Mouse (Mus musculus): ENCODE measurements around the gene Arl10. TPM values are rescaled to one million over a fixed set of nuclear protein-coding genes. Genes with fewer than 3 reads are reported as not detected.
"Not testable (repeated sequence)": the region's sequence is repeated elsewhere in the genome, so short reads cannot be mapped to it uniquely, and the experiment has no call there.

The Arl10 gene
- total RNA-seq, 2 experiments from 2014 or later: 13.3 to 13.7 TPM

DNA sequence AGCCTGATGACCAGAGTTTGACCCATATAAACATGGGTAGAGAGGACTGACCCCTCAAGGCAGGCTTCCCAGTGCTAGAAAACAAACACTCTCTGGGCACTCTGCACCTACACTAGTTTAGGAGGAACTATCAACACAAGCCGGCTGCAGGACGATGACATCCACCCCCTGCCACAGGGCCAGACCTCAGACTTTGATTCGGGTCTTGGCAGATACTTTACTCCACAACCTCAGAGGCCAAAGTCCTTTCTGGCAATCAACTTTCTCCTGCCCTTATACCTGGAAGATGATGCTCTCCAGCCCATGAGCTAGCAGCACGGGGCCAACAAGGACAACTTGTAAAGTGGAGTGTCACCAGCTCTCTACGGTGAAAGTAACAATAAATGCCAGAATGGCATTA lies 8.0 kb downstream of the Arl10 start:
- DNase-seq: no peak

DNA sequence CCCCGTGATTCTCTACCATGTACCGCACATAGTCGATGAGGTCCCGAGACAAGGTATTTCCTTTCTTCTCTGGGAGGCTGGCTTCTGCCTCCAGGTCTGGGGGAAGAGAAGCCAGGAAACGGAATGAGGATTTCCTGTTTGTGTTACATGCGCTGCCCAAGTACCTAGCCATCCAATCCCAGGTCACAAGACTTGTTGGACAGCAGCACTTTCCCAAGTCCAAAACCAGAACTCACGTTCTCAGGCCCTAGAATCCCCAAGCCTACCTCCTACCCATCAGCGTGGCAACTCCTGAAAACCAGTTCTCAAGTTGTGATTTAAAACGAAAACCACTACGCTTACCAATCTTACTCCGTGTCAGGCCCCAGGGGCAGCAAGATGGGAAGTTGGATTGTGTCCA lies 11.0 kb downstream of the Arl10 start:
- DNase-seq: no peak

DNA sequence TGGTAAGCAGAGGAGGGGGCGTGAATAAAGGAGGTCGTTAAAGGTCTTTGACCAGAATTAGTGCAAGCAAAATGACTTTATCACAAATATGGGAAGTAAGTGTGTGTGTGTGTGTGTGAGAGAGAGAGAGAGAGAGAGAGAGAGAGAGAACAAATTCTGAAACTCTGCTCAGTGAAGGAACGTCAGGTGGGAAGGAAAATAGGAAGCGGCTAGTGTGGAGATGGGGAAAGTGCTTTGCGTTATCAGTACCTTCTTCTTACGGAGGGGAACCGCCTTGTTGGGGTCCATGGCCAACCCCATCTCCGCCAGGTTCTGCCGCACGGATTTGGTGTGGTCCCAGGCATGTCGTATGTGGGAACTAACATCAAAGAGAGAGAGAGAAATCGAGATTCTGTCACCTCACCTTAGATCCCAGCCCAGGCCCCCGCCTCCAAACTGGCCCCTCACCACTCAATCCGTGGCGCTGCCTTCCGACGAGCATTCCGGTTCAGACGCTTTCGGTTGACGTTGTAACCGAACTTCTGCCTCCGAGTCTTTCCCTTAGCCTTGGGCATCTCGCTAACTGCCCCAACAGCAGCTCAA lies 14.7 kb downstream of the Arl10 start:
- no peak for DNase-seq

DNA sequence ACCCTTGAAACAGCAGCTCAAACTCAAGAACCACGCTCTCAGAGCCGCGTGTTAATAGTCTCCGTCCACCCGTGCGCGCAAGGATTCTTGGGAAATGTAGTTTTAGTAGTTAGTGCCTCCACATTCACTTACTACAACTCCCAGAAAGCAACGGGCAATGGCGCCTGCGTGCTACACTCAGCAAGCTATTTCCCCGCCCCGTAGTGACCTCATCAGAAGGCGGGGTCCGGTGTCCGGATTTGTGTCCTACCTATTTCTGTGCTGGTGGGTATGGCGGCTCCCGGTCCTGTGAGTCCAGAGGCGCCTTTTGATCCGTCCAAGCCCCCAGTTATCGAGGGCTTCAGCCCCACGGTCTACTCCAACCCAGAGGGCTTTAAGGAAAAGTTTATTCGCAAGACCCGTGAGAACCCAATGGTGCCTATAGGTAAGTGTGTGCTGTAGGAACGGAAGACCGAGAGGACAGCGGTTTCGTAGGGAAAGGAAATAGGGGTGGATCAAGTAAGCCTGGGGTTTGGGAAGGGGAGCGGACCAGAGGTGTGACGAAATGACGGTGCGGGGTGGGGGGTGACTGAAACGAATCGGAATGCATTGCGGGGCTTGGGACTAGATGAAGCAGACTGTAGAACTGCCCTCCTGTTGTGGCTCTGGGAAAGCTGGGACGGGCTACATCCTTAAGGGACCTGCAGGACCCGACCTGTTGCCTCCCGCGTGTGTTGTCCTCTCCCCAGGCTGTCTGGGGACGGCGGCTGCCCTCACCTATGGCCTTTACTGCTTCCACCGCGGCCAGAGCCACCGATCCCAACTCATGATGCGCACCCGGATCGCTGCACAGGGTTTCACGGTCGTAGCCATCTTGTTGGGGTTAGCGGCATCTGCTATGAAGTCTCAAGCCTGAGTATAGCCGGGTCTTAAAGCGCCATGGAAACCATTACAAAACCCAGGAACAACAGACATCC lies 15.5 kb downstream of the Arl10 start, which contains the start of the genes Nop16 and Higd2a:
TSS of gene Nop16 (minus strand) at position 95 of the 956 bp plus-strand sequence.
TSS of gene Higd2a (plus strand) at position 212 of the 956 bp plus-strand sequence.
- peak; percentile 96 for DNase-seq

DNA sequence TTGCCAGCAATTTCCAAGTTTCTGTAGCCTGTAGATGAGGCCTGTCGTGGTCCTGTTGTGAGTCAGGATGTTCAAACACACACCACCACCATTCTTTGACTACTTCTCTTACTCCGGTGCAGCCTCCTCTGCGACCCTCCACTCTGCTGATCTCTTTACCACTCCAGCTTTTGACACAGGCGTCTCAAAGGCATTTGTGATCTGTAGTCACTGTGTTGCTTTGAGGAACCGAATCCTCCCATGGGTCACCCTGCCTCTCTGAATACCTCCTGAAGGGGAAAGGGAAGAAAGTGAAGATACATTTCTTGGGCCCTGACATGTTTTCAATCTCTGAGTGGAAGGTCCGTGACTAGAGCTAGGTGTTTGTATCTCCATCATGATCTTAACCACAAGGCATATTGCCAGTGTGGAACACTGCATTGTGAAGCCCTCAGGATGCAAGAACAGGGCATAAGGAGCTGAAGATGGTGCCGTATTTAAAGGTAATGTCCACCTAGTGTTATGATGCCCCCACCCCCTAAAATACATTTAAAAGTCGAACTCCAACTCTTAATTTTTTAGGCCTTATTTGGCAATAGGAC lies 17.1 kb downstream of the Arl10 start:
- no peak for DNase-seq

DNA sequence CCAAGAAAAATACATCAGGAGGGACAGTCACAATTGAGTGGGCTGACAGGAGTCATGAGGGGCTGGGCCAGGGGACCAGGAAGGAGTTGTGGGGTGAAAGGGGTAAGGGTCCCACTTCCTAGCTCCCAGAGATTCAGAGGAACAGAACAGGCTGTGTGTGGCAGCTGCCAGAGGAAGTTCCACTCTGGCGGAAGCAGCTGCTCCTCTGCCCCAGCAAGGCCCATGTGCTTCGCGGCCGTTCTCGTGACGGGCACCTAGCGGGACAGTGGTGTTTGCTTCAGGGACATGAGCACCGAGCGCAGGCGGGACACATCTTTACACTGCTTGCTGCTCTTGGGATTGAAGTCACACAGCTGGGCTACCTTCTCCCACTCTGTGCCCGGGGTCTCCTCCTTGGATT lies 18.8 kb downstream of the Arl10 start:
- no peak for DNase-seq

DNA sequence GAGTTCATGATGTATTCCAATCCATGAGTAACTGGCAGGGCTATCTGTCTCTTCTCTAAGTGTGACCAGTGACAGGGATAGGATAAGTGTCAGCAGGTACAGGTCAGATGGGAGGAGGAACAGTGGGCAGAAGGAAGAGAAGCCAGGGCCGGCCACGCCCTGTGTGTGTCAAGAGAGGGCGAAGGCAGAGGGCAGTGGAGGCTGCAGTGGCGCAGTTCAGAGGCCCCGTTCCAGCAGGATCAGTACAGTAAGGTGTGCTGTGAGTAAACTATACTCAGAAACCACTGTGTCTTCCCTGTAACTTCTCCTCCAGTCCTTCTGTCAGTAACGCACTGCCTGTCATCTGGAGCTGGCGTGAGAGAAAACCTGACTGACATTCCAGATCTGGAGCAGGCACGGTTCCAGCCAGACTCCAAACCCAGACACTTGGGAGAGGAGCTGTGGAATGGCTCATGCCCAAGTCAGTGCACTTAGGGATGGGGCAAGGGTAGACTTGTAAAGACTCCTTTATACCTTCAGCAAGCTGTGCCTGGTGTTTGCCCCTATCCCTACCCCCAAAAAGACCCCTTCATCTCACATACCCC lies 21.4 kb downstream of the Arl10 start:
- DNase-seq: peak; percentile 64

DNA sequence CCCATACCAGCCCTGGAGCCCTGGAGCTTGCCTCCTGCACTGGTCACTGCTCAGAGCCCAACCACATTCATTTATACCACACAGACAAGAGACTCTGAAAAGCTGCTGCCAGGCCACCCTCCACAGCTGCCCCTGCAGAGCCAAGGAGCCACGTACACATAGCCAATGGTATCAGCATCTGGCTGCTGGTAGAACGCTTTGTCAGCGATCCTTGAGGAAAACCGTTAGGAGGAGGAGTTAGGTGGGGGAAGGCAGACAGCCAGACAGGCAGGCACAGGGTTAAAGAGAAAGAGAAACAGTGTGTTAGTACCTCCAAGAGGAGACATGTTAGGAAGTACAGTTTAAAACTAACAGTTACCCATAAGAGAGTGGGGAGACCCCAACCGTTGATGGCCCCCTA lies 22.1 kb downstream of the Arl10 start:
- no peak for DNase-seq

DNA sequence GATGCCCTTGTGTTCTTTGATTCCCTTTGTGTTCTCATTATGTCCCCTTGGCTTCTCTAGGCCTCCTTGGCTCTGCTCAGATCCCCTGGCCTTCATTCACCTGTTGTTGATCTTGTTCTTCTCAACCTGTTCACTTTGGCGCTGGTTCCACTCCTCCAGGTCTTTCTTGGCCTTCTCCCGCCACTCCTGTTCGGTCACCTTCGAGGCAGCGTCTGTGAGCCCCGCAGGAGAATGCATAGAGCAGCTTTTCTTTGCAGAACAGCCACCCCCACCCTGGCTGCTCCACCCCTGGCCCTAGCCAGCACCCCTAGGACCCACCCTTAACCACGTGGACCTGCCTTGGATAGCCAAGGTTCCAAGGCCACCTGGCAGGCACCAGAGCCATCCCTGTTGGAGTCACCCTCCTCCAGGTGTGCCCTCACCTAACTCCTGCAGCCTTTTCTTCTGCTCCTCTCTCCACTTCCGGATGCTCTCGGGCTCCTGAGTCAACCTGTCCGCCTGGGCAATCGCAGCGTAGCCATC lies 23.9 kb downstream of the Arl10 start:
- no peak for DNase-seq

DNA sequence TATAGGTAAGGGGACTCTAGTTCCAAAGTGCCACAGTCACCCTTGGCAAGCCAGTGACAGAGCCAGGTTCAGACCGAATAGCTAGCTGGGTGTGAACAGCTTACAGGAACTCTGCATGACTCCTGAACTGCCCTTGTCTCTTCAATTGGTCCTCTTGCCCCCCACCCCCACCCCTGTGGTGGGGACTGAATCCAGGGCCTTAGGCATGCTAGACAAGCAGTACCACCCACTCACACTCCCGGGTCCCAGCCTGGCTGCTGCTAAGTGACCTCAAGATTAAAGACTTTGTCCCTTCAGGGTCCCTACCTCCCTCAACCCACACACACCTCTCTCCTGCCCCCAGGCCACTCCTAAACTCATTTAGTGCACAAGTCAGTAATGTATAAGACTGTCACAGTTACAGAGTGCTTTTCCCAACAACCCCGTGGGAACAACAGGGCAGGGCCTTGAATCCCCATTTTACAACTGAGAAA lies 27.9 kb downstream of the Arl10 start:
- no peak for DNase-seq

DNA sequence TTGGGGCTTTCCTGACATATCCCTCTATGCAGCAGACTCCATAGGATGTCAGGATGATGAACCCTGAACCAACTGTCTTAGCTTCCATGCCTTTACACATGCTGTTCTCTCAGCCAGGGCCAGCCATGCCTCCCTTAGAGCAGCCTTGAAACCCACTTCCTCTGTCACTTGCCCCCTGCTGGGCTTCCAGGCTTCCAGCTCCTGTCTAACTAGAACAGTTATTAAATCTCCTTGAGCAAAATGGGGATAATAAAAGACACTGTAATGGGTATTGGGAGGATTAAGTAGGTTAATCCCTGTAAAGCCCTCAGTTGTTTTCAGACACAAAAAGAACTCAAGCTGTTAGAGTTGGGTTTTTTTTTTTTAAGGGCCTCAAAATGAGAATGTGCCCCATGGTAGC lies 28.7 kb downstream of the Arl10 start:
- no peak for DNase-seq

DNA sequence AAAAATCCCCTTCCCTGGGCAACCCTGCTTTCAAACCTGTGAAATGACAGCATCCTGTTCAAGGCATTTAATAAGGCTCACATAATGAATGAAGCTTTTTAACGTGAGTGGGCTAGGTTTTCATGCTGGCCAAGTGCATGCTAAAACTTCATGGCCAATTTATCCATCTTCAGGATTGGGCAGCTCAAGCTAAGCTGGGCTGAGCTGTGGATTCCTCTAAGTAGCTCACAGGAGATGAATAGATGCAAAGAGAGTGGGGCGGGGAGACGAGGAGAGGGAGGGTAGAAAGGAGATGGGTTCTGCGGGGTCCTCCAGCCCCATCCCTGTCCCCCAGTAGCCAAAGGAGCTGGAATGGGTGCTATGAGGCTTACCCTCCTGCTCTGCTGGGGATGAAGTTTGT lies 29.4 kb downstream of the Arl10 start:
- no peak for DNase-seq

DNA sequence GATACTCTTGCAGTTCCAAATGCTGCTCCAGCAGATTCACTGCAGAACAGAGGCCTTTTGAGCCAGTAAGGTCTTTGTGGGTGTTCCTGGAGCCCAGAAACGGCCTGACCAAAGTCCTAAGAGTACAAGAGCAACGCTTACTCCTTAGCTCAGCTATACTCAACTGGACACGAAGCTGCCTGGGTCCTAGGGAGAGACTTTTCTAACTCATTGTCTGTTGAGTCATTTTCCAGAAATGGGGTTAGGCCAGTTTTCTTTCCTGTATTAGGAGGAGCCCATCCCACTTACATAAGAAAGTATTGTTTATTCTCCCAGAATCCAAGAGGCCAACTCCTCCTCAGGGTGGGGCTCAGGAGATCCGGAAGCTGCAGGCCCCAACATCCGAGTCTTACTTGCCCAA lies 30.6 kb downstream of the Arl10 start:
- DNase-seq: no peak

DNA sequence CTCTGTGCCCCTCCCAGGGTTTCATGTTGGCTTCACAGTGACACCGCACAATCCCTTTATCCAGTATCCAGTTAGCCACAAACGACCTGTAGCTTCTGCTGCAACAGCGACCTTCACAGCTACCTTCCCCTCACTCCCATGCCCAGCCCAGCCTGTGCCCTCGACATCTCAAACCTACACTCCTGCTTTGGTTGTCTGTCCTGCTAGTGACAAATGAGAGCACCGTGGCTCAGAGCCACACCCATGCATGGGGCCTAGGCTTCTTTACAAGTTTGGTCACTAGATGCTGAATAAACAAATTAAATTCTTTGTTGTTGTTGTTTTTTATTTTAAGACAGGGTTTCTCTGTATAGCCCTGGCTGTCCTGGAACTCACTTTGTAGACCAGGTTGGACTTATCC lies 32.4 kb downstream of the Arl10 start:
- no peak for DNase-seq

DNA sequence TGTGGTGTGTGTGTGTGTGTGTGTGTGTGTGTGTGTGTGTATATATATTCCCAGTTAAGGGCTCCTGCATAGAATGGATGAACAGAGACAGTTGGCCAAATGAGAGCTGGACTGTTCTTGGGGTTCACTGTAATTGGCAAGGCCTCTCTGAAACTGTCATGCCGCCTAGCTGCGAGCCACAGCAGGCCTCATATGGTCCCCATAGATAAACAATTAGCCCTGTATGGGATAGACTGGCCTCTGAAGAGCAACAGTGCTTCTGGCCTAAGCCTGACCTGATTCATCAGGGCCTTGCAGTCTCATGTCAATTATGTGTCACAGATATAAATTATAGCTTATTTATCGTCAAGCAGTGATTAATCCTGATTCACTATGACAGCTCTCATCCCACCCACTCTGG lies 33.2 kb downstream of the Arl10 start:
- no peak for DNase-seq

DNA sequence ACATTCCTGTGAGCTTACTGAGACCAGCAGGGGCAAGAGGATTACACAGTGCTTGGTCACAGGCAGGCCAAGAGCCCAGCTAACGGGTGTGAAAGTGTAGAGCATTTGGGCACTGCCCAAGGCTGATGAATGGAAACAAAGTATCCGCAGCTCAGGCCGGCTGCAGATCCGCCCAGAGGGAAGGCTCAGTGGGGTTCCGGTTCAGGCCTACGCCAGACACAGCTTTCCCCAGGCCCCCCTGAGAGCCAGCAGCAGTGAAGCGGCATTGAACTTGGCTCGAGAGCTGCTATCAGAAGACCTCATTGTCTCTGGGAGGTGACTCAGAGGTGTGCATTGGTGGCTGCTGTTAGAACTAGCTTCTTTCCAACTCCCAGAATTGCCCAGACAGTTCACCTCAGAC lies 33.9 kb downstream of the Arl10 start:
- peak; percentile 38 for DNase-seq

DNA sequence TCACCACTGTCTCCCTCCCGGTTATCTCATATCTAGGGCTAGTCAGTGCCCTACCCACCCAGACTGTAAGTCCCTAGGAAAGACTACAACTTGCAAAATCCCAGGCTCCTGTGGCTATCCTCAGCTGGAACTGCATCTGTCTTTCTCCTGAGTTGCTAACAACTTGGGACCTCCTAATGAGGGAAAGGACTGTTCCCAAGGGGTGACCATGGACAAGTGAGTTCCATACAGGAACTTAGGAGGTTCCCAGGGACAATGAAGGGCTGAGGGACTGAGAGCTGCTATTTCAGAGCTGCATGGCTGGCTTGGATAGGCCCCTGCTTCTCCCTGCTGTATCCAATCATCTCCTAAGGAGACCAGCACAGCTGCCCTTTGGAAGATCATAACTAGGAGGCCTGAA lies 34.5 kb downstream of the Arl10 start:
- DNase-seq: no peak

DNA sequence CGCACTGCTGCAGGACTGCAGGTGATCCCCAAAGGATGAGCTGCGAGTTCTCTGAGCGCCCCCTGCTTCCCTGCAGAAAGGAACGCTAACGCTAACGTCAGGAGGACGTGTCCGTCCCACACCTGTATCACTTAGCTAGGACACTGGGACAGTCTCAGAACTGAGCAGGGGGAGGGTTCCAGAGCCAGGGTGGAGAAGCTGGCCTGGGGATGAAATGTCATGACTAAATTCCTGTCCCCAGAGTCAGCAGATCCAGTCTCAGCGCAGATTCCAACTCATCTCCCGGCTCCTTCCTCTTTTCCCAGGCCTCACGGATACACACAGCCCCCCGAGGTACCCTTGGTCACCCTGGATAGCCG lies 35.8 kb downstream of the Arl10 start:
- no peak for DNase-seq

DNA sequence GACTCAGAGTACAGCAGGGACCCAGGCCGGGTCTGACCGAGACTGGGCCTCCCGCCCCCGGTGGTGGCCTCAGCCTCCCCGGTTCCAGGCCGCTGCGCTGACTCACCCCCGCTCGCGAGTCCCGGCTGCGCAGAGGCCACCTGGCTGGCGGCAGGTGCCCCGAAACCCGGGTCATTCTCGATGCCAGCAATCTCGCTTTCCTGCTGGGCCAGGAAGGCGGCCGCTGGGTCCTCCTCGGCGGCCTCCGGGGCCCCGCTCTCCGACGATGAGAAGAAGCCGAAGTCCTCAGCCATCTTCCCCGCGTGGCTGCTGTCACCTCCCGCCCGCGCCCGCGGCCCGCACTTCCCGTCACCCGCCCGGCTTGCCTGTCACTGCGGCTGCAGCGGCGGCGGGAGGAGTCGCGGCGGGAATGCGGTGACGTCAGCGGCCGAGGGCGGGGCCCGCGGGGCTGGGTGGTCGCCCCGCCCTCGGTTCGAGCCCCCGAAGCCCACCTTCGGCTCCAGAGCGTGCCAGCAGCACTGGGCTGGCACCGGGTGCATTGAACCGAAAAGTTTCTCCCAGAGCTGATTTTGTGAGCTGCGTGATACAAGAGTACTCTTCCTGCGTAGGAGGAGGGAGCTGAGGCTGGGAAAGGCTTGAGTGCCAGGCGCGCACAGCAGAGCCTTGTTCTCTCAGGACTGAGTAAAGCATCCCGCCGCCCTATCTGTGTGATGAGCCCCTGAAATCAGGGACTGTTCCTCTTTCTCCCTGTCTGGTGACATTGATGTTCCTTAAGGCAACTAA lies 36.3 kb downstream of the Arl10 start, which contains the start of gene Cltb:
TSS of gene Cltb (minus strand) at position 373 of the 783 bp plus-strand sequence.
- DNase-seq: peak; percentile 95

DNA sequence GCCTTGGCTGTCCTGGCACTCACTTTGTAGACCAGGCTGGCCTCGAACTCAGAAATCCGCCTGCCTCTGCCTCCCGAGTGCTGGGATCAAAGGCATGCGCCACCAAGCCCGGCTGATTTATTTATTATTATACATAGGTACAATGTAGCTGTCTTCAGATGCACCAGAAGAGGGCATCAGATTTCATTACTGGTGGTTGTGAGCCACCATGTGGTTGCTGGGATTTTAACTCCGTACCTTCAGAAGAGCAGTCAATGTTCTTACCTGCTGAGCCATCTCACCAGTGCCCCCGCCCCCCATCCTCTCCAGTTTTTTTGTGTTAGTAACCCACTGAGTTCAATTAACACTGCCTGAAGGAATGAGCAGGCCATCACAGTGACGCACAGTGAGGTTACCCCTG lies 38.3 kb downstream of the Arl10 start:
- not testable (repeated sequence) for DNase-seq

DNA sequence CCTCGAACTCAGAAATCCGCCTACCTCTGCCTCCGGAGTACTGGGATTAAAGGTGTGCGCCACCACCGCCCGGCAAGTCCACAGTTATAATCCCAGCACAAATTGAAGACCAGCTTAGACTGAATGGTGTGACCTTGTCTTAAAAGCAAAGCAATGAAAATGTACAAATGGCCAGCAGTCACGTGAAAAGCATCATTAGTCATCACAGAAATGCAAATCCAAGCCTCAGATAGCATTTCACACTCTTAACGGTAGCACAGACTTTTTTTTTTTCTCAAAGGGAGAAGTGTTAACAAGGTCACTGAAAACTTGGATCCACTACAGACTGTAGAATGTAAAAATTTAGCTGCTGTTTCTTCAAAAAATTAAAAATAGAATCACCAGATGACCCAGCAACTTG lies 41.5 kb downstream of the Arl10 start:
- no peak for DNase-seq

DNA sequence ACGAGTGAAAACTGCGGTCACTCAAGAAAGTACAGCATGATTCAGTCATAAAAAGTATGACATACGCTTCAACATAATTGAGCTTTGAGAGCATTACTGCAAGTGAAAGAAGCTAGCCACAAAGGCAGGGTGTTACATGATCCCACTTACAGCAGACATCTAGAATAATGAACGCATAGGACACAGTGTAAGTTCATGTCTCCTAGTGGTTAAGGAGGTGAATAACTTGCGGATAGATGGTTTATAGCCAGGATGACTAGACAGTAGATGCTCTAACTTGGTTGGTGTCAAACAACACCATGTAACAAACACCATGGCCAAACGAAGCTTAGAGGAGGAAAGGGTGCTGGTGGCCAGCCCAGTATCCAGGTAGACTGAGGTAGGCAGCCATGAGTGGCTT lies 42.2 kb downstream of the Arl10 start:
- no peak for DNase-seq
